Mouse (Mus musculus) adrenal gland, postnatal 25 days (tissue): ENCODE measurements at regions not wholly inside any gene's neighbourhood (a gene's known extent, or its start where the extent isn't known, plus 50 kb on each side); places are given as distances from the start of the nearest gene placed in this dataset.

ENCODE experiments used
- DNase-seq: peaks from one replicate; pipeline ENCODE4 v3.0.0; 2021; ENCODE audit warnings: mixed read lengths

DNA sequence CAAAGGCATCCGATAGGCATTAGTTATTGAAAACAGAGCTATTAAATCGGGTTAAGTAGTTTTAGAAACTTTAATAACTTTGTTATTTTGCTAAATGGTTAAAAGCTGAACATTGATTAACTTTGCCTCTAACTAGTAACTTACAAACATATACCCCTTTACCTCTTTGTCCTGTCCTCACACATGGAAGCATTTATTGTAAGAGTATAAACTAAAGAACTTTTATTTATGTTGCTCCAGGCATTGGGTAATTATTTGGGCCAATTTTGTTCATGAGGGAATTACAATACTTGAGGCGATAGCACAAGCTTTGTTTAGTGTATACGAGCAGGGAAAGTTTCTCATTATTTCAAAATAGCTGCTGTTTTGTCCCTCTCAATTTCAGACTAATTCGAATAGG lies 328.4 kb upstream of the Gm9008 start:
- no peak for DNase-seq

DNA sequence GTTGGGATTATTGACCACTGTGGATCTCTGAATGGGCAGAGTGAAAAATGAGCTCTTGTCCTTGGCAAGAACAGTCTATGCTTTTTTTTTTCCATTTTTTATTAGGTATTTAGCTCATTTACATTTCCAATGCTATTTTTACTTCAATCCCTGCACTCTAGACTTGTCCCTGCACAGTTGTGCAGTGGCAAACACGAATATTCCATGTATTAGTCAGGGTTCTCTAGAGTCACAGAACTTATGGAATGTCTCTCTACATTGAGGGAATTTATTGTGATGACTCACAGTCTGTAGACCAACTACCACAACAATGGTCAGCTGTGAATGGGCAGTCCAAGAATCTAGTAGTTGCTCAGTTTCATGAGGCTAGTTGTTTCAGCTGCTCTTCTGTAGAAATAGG lies 305.4 kb upstream of the Gm9008 start:
- no peak for DNase-seq

DNA sequence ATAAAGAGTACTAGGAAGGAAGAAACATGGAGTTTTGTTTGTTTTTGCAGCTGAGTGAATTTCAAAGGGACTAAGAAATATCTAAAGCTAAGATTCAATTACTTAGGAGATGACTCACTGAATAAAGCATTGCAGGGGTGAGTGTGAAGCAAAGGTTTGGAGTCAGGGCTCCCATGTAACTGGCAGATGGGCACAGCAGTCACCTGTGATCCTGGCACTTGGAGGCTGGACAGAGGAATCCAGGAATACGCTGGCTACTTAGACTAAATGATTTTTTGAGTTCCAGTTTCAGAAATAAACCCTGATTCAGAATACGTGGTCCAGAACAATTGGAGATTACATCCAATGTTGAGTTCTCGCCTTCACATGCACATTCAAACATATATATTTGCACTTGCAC lies 282.6 kb upstream of the Gm9008 start:
- DNase-seq = no peak

DNA sequence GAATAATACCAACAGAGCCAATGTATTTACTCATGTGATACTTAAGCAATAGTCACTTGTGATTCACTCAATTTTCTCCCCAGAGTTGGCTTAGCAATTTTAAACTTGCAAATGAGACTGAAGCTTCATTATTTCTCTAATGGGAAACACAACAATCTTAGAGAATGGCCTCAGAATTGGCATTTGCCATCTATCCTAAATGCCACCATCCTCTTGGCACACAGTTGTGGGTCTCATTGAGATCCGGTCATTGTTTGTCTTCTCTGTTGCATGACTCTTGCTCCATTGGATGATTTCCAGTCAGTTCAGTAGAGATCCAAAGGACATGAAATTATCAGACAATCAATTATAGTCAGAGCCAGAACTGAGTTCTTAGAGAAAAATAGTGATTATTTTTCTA lies 280.6 kb upstream of the Gm9008 start:
- no peak for DNase-seq

DNA sequence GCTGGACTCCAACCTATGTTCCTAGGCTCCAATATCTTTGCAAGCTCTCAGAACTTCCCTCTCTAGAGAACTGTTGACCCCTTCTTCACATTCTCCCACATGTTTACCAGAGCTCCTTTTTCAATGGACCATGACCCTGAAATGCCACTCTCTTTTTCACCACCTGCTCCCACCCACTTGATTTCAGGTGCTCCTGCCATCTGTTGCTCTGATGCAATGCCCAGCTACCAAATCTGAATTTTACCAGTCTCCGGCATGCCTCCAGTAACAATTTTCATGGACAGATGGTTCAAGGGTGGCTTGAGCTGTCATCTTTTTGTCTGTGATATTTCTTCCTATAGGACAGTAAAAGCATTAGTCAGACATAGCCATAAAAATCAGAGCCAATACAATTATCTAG lies 279.5 kb upstream of the Gm9008 start:
- no peak for DNase-seq

DNA sequence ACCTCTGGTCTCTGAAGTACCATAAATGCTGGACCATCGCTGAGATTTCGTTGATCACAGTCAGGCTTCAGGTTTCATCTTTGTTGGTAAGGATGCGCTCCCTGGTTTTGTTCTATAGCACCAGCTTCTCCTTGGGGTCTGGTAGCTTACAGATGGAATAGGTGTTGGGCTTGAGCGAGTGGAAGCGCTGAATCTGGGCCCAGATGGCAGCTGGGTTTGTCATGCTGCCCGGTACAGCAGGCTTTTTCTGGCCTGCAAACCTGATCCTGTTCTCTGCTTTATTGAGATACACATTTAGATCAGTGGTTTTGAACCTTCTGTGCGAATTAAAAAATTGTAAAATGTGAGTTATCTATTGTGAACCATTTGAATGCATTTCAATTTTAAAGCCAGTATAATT lies 266.3 kb upstream of the Gm9008 start:
- no peak for DNase-seq

DNA sequence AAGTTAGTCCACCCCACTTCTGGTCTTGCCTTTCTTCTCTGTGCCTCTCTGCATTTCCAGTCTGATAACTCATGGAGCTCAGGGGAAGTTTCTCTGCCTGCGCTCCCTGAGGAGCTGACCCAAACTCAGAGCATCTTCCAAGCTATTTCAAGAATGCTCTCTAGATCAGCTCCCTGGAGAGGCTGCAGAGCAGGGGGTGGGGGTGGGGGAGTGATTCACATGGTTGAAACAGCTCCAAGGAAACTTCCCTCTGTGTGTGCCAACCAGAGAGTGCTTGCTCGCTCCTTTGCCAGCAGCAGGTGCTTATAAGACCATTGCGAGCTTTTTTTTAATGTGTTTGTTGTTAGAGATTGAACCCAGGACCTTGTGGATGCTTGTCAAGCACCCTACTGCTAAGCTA lies 257.3 kb upstream of the Gm9008 start:
- peak; percentile 8 for DNase-seq
